Mouse (Mus musculus): Measurements from ENCODE around the gene Jmjd8.

Jmjd8 gene

DNA sequence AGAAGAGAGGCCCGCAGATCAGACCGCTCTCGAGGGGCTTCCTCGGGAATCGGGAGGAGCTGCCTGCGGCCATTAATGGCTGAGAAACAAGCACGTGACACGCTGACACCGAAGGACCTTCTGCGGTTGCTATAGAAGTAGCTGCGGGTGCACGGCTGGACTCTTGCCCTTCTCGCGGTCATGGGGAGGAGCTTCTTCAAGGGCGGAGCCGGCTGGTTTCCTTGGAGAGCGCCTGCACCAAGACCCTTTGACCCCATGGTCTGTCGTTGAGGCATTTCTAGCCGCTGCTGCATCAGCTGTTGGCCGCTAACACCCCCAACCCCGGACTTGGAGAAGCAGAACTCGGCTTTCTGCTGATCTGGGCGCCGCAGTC lies 4.6 kb downstream of the Jmjd8 start, which contains the start of gene Stub1:
Gene Stub1 (minus strand): TSS at position 114 of the 373 bp plus-strand sequence.
- DNase-seq, result peak; percentile 63 to 74

DNA sequence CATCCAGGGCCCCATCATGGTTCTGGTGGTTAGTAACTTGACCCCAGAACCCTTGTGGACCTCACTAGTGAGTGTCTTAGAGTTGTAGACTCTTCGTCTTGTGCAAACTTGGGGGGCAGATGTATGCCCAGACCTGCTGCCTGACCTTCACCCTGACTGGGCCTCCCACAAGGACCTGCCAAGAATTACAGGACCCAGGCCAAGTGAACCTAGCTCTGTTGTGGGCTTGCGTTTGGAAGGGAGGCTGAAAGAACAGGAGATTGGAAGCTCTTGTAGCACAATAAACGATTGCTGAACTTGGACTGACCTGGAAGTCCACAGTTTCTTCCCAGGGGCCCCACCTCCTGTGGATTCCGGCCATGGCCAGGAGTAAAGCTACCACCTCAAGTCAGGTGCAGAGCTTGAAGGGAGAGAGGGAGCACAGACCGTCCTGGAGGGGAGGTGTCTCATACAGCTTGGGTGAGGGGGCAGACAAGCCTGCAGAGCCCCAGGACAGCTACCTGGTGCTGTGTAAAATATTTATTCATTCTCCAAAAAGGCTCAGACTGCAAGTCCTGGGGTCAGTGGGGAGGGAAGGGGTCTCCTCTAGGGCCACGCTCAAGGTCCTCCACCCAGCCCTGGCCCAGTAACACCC lies 5.4 kb downstream of the Jmjd8 start:
- peak in 1 of 2 experiments; percentile 19 for DNase-seq

DNA sequence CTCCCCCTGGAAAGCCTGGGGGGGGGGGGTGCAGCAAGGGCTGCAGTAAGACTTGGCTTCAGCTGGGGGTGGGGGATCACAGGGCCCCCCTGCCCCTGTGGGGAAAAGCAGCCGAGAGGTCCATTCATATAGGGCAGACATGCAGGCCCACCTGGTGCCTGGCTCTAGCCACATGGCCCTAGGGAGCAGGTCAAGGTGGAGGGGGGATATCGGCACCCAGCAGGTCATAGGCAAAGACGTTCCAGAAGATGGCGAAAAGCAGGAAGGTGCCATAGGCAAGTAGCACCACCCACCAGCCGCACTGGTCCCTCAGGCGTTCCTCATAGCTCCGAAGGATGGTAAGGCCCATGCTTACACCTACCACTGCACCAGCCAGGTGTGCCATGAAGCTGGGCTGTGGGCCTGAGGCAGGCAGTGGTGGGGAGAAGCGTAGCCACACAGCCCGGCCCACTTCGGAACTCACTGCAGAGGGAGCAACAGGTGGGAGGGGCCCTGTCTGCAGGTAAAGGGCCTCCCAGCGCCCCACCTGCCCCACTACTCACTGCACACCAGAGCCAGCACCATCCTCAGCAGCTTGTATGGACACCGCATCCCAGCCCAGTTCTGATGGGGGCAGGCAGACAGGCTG lies 6.0 kb downstream of the Jmjd8 start:
- peak in 1 of 2 experiments; percentile 25 for DNase-seq

DNA sequence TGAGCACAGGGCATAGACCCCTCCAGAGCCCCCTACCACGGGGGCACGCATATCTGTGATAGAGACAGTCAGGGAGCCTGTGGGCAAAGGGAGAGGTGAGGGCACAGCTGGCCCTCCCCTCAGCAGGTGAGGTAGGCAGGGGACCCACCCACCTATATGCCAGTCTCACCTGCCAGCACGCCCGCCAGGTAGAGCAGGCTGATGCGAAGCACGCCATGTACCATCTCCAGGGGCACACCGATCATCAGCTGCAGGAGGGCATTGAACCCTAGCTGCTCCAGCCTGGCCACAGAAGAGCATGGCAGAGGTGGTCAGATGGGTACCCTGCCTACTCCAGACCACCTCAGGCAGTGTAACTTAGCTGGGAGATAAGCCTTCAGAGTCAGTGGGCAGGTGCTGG lies 6.6 kb downstream of the Jmjd8 start:
- no peak for DNase-seq

DNA sequence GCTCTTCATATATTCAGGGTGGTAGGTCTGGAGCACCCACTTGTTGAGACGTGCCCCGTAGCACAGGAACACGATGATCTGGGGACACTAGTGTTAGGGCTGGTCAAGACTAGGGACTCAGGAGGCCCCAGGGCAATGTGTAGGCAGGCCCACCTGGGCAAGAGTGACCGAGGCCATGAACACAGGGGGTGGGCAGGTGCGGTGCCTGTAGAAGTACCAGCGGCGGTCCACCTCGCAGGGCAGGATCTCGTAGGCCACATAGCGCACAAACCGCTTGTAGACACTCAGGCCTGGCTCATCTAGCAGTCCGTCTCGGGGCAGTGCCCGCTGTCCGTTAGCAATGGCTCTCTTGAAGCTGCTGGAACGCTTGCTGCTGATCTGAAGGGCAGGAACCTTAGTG lies 7.1 kb downstream of the Jmjd8 start:
- peak in 1 of 2 experiments; percentile 13 for DNase-seq

DNA sequence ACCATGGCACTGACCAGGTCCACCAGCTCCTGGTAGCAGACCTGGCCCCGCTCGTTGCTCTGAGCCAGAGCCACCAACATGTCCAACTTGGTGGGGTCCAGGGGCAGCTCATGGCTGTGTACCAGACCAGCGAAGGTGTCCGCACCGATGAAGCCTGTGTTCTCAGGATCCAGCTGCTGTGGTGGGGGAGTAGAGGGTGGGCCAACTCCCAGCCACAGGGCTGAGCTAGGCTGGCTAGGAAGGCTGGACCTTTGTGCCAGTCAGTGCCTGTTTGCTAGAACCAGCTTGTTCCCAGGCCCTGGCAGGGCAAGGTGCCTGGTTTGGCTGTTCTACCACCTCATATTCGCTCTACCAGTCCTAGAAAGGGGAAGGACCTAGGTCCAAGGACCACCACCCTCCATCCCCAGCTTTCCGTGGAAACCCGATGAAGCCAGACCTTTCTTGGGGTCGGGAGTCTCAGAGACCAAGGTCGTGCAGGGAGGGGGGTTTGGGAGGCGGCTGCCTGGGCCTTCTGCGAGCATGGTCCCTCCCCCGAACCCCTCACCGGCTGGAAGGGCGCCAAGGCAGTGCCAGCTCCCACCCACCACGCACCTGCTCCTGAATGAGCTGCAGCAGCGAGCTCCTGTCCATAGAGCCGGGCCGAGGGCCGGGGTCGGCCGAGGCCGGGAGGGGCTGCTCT lies 7.9 kb downstream of the Jmjd8 start:
- DNase-seq, result peak in 1 of 2 experiments; percentile 36

DNA sequence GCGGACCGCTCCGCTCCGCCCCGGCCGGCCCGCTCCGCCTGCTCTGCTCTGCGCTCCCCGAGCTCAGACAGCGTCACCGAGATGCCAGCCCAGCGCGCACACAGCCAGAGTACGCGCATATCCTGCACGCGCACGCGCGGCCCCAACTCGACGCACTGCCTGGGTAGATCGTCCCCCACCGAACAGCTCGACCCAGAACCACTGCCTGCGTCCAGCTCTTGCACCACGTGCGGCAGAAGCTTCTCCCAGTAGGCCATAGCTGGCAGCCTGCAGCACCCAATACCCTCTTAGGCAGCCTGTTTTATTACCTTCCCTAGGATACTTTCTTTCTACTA lies 8.4 kb downstream of the Jmjd8 start, which contains the start of gene Rhbdl1:
Gene Rhbdl1 (minus strand): TSS at position 220 of the 335 bp plus-strand sequence.
- no peak for DNase-seq

DNA sequence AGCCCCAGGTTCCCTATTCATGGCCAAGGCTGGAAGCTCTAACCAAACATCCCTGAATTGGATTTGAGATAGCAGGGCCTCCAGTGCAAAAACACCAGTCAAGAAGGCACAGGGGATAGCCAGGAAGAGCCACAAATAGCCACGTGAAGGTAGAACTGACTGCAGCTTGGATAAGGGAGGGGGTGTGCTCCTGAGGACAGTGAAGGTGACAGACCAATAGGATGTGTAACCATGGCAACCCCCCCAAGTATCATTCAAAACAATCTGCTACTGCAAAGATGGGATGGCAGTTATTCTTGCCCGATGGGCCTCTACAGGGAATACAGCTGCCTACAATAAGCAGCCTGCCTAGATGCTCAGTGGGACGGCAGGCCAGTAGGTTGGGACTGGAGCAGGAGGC lies 8.9 kb downstream of the Jmjd8 start:
- no peak for DNase-seq

DNA sequence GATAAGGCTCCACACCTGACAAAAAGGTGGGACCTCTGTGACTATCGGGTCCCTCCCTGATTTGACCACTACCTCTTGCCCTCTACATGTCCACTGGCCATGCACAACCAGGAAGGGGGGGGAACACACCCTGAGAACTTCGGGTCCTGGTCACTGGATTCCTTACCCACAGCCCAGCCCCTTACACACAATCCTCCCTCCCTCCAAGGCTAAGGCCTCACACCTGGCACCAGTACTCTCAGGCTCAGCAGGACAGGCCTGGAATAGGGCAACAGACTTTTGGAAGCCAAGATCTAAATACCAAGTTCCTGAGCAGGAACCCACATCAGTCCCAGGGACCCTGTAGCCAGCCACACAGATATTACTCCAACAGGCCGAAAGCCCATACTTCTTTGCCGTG lies 10.2 kb downstream of the Jmjd8 start:
- peak in 1 of 2 experiments; percentile 3 for DNase-seq

DNA sequence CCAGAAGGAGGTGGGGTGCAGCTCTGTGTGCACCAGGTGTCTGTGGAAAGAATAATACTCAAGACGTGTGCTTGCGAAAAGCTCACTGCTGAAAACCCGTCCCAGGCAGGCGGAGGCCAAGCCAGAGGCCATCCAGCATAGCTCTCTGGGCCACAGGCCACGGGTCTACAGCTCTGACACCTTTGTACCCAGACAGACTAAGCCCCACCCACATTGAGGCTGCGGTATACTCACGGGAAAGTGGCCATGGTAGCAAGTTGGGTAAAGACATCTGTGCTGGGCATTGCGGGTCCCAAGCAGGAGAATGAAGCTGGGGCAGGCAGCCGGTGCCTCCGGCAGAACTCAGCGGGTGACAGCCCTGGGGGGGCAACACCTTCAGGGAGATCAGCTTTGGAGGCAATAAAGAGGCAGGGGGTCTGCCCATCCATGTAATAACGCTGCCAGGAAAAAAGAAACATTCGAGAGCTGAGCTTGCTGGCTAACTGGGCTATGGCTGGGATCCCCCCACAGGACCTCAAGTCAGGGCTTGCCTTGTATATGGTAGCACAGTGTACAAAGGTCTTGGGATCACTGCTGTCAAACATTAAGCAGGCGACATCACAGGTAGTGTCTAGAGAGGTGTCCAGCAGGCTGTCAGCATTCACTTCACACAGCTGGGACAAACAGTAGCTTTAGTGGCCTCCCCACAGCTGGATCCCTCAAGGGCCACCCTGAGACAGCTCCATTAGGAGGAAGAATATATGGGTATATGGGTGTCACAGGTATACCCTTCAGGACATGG lies 11.0 kb downstream of the Jmjd8 start:
- no peak for DNase-seq

DNA sequence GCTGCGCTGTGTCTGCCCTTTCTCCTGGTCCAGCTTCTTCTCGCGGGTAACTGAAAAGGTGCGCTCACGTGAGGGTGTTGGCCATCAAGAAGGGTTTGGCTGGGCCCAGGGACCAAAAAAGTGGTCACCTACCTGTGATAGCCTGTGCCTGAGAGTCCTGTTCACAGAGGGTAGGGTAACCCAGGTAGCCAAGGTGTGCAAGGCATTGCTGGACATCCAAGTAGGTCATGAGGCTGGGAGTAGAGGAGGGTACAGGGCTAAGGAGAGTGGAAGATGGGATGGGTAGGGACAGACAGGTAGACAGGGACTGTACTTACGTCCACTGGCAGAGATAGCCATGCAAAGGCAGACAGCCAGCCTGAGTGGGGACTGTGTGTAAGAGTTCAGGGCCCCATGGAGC lies 11.9 kb downstream of the Jmjd8 start:
- no peak for DNase-seq

DNA sequence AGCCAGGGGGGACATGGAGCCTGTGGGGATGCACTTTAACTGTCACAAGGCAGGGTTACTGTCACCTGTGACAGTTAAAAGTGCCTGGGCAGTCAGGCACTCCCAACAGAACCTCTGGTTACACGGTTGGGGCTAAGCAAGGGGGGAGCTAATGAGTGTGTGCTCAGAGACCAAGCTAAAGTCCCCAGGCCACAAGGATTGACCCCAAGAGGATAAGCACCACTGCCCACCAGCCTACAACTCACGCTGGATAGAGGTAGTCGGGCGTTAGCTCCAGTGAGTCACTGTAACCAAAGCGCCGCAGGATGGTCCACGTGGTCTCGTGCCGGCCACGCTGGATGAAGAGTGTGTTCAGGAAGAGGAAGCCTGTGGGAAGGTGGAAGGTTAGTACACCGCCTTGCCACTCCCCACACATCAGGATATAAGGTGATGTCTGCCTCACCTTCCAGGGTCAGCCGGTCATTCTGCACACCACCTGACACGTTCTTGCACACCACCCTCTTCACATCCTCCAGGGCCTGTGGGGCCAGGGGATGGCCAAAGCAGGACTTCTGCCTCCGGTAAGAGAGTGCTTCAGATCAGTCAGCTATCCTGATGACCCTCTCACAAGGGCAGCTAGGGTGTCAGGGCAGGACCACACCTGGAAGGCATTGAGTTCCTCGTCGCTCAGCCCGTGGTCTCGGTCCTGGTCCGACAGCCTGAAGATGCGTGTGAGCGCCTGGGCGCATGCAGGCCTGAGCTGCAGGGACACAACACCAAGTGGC lies 12.6 kb downstream of the Jmjd8 start, which contains the start of gene Gm20683:
Gene Gm20683 (minus strand): TSS at position 647 of the 764 bp plus-strand sequence.
- DNase-seq, result no peak

DNA sequence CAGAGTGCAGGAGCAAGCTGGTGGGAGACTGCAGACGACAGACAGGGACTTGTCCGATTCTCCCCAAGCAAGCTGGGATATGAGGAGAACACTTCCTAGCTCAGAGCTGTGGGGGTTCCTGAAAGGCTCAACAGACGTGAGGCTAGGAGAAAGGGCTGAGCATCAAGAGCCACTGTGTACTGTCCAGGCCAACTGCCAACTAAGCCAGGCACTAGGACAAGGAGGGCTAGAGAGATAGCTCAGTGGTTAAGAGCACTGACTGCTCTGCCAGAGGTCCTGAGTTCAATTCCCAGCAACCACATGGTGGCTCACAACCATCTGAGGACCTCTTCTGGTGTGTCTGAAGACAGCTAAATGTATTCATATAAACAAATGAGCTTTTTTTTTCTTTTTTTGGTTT lies 13.8 kb downstream of the Jmjd8 start:
- DNase-seq, result no peak

DNA sequence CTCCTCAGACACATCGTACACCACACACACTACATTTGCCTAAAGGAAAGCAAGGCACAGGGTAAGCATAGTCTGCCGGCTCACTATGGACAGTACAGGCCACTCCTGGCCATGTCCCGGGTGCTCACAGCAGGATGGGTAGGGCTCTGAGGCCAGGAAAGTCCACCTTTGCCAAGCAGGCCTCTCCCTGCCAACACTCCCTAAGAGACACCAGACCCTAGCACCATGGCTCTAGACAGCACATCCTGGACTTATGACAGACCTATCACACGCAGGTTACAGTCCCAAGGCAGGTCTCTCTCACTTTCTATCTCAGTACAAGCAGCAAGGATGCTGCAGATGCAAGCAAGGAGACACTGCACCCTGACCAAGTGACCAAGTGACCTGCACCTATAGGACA lies 14.5 kb downstream of the Jmjd8 start:
- no peak for DNase-seq

DNA sequence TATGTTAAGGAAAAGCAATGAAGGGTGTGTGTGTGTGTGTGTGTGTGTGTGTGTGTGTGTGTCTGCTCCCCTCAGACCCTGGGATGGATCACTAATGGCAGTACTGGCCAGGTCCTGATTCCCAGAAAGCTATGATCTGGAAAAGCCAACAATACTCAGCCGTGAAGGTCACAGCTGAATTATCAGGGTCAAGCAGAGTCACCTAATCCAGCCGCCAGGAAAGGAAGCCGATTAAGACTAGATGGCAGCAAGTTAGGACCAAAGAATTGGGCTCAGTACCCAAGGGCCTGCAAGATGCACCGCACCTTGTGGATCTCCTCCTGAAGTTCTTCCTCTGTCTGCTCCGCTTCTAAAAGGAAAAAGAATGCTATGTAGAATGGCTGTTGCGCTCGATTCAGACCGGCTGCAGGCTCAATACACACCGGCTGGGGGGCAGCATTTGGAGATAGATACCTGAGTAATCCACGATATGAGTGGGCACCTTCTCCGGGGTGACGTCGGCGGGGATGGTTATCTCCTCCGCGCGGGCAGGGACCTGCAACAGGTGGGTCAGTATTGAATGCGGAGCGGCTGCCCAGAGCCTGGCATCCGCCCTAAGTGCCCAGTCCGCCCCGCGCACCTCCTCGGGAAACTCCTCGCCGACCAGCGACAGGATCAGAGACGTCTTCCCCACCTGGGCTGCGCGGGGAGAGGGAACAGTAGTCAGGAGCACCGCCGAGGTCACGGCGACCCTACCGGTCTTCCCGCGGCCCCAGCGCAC lies 15.1 kb downstream of the Jmjd8 start:
- DNase-seq, result no peak

DNA sequence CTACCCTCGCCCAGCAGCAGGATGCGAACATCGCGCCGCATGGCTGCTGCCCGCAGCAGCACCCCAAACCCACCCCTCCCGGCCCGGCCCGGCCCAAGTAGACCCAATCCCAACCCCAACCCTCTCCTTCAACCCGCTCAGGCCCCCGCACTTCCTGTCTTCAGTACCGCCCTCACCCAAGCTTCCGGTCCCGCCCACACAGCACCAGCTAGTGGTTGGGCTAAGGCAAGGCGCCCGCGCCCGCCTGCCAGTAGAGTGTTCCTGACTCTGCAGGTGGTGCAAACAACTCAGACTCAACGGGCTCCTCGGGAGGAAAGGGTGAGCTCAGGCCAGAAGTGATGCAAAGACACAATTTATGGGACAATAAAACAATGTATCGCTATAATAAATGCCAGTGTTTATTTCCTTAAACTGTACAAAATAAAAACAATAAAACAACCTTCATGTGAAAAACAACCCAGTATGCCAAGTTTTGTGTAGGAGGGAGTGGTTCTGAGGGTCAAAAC lies 15.8 kb downstream of the Jmjd8 start, which contains the start of gene Rhot2:
Gene Rhot2 (minus strand): TSS at position 456 of the 506 bp plus-strand sequence.
- DNase-seq, result peak; percentile 95 to 97

DNA sequence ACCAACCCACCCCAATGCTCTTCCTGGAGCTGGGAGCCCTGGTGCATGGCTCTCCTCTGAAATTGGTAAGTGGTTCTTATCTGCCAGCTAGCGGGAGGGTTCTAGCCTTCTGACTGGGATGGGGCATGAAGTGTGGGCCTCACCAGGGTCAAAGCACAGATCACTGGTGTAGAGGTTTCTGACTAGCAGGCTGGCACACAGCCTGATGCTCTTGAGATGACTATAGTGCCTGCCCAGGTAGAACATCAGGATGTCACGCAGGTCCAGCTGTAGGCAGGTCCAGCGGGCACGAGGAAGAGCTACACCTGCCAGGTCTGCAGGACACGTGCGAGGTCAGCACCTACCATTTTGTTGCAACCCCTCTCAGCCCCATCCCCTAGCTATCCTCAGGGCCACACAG lies 31.6 kb downstream of the Jmjd8 start:
- DNase-seq, result no peak

DNA sequence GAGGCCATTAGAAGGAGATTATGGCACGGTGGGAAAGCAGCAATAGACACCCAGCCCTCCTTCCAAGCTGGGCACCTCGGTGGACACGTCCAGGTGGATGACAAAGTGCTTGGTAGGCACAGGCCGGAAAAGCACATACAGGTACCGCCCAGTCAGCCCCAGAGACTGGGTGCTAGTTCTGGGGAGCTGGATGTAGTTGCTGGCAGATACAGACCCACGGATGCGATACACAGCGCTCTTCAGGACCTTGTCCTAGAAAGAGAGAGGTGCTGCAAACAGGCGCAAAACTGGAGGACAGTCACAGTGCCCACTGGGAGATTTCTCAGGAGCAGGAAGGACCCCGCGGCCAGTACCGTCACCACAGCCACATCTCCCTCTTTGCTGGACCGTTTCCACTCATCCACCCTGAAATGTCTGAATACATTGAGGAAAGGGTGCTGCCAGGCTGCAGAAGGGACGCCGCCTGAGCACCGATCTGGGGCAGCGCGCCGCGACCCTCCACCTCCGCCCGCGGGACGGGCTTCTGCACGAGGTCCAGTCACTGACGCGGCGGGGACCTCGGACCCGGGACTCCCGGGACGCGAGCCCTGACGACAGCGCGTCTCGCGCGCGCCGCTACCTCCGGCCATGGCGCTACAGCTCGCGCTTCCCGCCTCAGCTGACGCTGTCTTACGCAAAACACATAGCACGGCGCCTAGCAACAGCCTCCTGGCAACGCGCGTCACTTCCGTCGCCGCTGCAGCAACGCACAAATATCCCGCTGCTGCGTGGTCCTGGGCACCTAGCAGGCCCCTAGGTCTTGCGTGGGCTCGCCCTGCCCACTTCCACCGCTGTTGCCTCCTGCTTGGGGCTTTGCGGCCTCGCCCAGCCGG lies 32.4 kb downstream of the Jmjd8 start, which contains the start of gene Wdr90:
Gene Wdr90 (minus strand): TSS at position 670 of the 872 bp plus-strand sequence.
- DNase-seq, result peak; percentile 84 to 89

DNA sequence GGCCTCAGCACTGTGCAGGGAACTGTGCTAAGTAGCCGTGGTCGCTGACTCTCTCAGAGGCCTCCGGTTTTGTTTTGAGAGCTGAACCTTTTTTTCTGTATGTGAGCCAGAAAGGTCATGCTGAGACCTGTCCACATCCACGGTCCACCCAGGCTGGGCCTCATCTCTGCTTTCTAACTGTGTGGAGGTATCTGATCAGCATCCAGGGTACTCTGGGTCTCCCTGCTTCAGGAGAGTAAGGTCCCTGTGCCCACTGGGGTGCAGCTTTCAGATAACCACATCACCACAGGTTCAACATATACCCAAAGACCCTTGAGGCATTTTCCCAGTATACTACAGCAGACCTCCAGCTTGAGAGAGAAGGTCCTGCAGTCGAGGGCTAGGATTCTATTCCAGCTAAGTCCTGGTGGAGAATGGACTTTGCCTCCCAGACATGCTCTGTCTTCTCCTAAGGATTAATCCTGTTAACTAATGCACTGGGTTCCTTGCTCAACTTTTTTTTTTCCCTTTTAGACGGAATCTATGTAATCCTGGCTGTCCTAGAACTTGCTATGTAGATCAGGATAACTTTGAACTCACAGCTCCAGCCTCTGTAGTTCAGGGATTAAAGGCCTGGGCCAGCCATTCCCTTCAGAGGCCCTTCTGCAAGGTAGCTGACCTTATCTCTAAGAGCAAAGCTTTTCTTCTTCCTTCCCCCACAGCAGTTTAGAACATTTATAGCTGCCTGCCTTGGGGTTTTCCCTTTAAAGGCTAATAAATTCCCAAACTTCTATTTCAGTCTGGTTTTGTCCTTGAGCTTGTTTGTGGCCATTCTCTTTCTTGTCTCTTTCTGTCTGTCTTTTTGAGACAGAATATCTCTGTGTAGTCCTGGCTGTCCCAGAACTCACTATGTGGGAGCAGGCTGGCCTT lies 33.3 kb downstream of the Jmjd8 start:
- no peak for DNase-seq
